Mouse (Mus musculus): ENCODE results near the gene Fas. TPM values are rescaled to one million over a fixed set of nuclear protein-coding genes. Genes with fewer than 3 reads are reported as not detected.

Fas gene
- polyA plus RNA-seq, 1 experiment, result 2.8 TPM

GRCm38 (mm10) chr19:34262273-34262974, 28.0 kb upstream of the Fas start:
- Histone ChIP-seq H3K9me3 (replicated peaks; ENCODE audit: control insufficient read depth, insufficient read depth, low read length, poor library complexity, severe bottlenecking) (no peaks in the 10 kb centered on the region), H3K4me3 (ENCODE audit: low read depth, low read length) (no peak overlapping the region), H3K27ac (ENCODE audit: insufficient read depth, low read length) (no peak overlapping the region), H3K36me3 (ENCODE audit: control insufficient read depth, insufficient read depth, low read length, poor library complexity, severe bottlenecking) (no peaks in the 10 kb centered on the region), H3K4me1 (ENCODE audit: control insufficient read depth, insufficient read depth, low read length) (no peaks in the 10 kb centered on the region), H3K9ac (ENCODE audit: low read depth, poor library complexity, severe bottlenecking) (no peak overlapping the region), H3K27me3 (ENCODE audit: control insufficient read depth, insufficient read depth, low read length, poor library complexity, severe bottlenecking) (no peaks in the 10 kb centered on the region)
- TF ChIP-seq EP300 (IDR thresholded peaks at IDR 0.05; ENCODE audit: insufficient read depth, low read depth, low read length) (no peak), POLR2A (IDR thresholded peaks at IDR 0.05; ENCODE audit: insufficient read depth, low read length) (no peak), CTCF (IDR thresholded peaks at IDR 0.05; ENCODE audit: low read depth, low read length) (no peak)

GRCm38 (mm10) chr19:34265604-34266193, 24.8 kb upstream of the Fas start:
- no peaks in the 10 kb centered on the region for H3K4me1 ChIP-seq (ENCODE audit: control insufficient read depth, insufficient read depth, low read length)
- H3K9me3 ChIP-seq (replicated peaks; ENCODE audit: control insufficient read depth, insufficient read depth, low read length, poor library complexity, severe bottlenecking), result no peaks in the 10 kb centered on the region
- H3K4me3 ChIP-seq (ENCODE audit: low read depth, low read length), result no peak overlapping the region
- no peak for TF ChIP-seq EP300 (IDR thresholded peaks at IDR 0.05; ENCODE audit: insufficient read depth, low read depth, low read length)
- no peak for TF ChIP-seq CTCF (IDR thresholded peaks at IDR 0.05; ENCODE audit: low read depth, low read length)
- no peak for TF ChIP-seq POLR2A (IDR thresholded peaks at IDR 0.05; ENCODE audit: insufficient read depth, low read length)
- H3K27ac ChIP-seq (ENCODE audit: insufficient read depth, low read length), result no peak overlapping the region
- H3K27me3 ChIP-seq (ENCODE audit: control insufficient read depth, insufficient read depth, low read length, poor library complexity, severe bottlenecking), result no peaks in the 10 kb centered on the region
- H3K36me3 ChIP-seq (ENCODE audit: control insufficient read depth, insufficient read depth, low read length, poor library complexity, severe bottlenecking), result no peaks in the 10 kb centered on the region
- no peak overlapping the region for H3K9ac ChIP-seq (ENCODE audit: low read depth, poor library complexity, severe bottlenecking)

GRCm38 (mm10) chr19:34268991-34269390, 21.5 kb upstream of the Fas start:
- no peak overlapping the region for H3K4me3 ChIP-seq (ENCODE audit: low read depth, low read length)
- H3K9ac ChIP-seq (ENCODE audit: low read depth, poor library complexity, severe bottlenecking), result no peak overlapping the region
- no peaks in the 10 kb centered on the region for H3K4me1 ChIP-seq (ENCODE audit: control insufficient read depth, insufficient read depth, low read length)
- no peaks in the 10 kb centered on the region for H3K9me3 ChIP-seq (replicated peaks; ENCODE audit: control insufficient read depth, insufficient read depth, low read length, poor library complexity, severe bottlenecking)
- H3K27ac ChIP-seq (ENCODE audit: insufficient read depth, low read length), result no peak overlapping the region
- no peaks in the 10 kb centered on the region for H3K36me3 ChIP-seq (ENCODE audit: control insufficient read depth, insufficient read depth, low read length, poor library complexity, severe bottlenecking)
- H3K27me3 ChIP-seq (ENCODE audit: control insufficient read depth, insufficient read depth, low read length, poor library complexity, severe bottlenecking), result no peaks in the 10 kb centered on the region
- TF ChIP-seq CTCF (IDR thresholded peaks at IDR 0.05; ENCODE audit: low read depth, low read length) (no peak), POLR2A (IDR thresholded peaks at IDR 0.05; ENCODE audit: insufficient read depth, low read length) (no peak), EP300 (IDR thresholded peaks at IDR 0.05; ENCODE audit: insufficient read depth, low read depth, low read length) (no peak)

- no peaks in the 10 kb centered on the region for H3K27me3 ChIP-seq (ENCODE audit: control insufficient read depth, insufficient read depth, low read length, poor library complexity, severe bottlenecking)
- H3K27ac ChIP-seq (ENCODE audit: insufficient read depth, low read length), result no peak overlapping the region
- no peak for TF ChIP-seq EP300 (IDR thresholded peaks at IDR 0.05; ENCODE audit: insufficient read depth, low read depth, low read length)
- TF ChIP-seq CTCF (IDR thresholded peaks at IDR 0.05; ENCODE audit: low read depth, low read length), result no peak
- no peak for TF ChIP-seq POLR2A (IDR thresholded peaks at IDR 0.05; ENCODE audit: insufficient read depth, low read length)
- no peaks in the 10 kb centered on the region for H3K9me3 ChIP-seq (replicated peaks; ENCODE audit: control insufficient read depth, insufficient read depth, low read length, poor library complexity, severe bottlenecking)
- H3K36me3 ChIP-seq (ENCODE audit: control insufficient read depth, insufficient read depth, low read length, poor library complexity, severe bottlenecking), result no peaks in the 10 kb centered on the region
- no peak overlapping the region for H3K4me3 ChIP-seq (ENCODE audit: low read depth, low read length)
- H3K9ac ChIP-seq (ENCODE audit: low read depth, poor library complexity, severe bottlenecking), result no peak overlapping the region
- H3K4me1 ChIP-seq (ENCODE audit: control insufficient read depth, insufficient read depth, low read length), result no peaks in the 10 kb centered on the region
Observed at GRCm38 (mm10) chr19:34270106-34270726, 20.2 kb upstream of the Fas start.

DNA sequence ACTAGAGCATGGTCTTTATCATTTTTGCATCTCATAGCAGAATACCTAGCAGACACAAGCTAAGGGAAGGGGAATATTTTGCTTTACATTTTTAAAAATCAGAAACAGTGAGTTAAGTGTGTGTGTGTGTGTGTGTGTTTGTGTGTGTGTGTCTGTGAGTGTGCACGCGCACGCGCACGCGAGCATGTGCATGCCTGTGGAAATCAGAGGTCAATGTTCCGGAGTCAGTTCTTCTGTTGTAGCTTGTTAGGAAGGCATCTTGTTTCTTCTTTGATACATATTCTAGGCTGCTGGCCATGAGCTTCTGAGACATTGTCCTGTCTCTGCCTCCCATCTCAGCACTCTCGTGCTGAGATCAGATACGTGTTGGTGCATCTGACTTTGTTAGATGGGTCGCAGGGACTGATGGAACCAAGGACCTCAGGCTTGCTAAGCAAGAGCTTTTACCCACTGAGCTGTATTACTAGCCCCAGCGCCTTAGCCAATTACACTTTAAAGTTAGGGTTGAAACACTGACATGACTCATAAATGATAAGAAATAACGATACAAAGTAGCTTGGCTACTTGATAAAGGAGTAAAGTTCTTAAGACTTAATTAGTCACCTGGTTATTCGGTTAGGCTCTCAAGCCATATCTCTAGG, 19.5 kb upstream of the Fas start:
- Histone ChIP-seq H3K27ac (ENCODE audit: insufficient read depth, low read length) (no peak overlapping the region), H3K9ac (ENCODE audit: low read depth, poor library complexity, severe bottlenecking) (no peak overlapping the region), H3K4me1 (ENCODE audit: control insufficient read depth, insufficient read depth, low read length) (no peaks in the 10 kb centered on the region), H3K4me3 (ENCODE audit: low read depth, low read length) (no peak overlapping the region), H3K36me3 (ENCODE audit: control insufficient read depth, insufficient read depth, low read length, poor library complexity, severe bottlenecking) (no peaks in the 10 kb centered on the region), H3K27me3 (ENCODE audit: control insufficient read depth, insufficient read depth, low read length, poor library complexity, severe bottlenecking) (no peaks in the 10 kb centered on the region), H3K9me3 (replicated peaks; ENCODE audit: control insufficient read depth, insufficient read depth, low read length, poor library complexity, severe bottlenecking) (no peaks in the 10 kb centered on the region)
- TF ChIP-seq EP300 (IDR thresholded peaks at IDR 0.05; ENCODE audit: insufficient read depth, low read depth, low read length) (no peak), CTCF (IDR thresholded peaks at IDR 0.05; ENCODE audit: low read depth, low read length) (no peak), POLR2A (IDR thresholded peaks at IDR 0.05; ENCODE audit: insufficient read depth, low read length) (no peak)
